Mouse (Mus musculus) ES-E14 (cell line): ENCODE data around the gene Gata2. TPM values are rescaled to one million over a fixed set of nuclear protein-coding genes. Genes with fewer than 3 reads are reported as not detected.

Source experiments
- DNase-seq: peaks from one replicate; pipeline ENCODE4 v3.0.0-alpha.2; 2013; ENCODE audit warnings: low read depth, low spot score
- H3K27ac ChIP-seq: 2 replicates; pipeline ENCODE4 v1.5.1; 2012; ENCODE audit warnings: low read depth, mild to moderate bottlenecking, low read length, moderate library complexity, mixed read lengths; ENCODE audit not compliant: poor library complexity, insufficient read depth, severe bottlenecking
- H3K36me3 ChIP-seq: 2 replicates; pipeline ENCODE4 v1.6.1; 2012; ENCODE audit warnings: mild to moderate bottlenecking, low read length, moderate library complexity, mixed read lengths; ENCODE audit not compliant: control insufficient read depth, poor library complexity, insufficient read depth, severe bottlenecking
- H3K4me1 ChIP-seq, 2 experiments: fragments of 150-350 bp in 1 of 2; sonication (generic) in 1 of 2; 2 replicates each; pipeline ENCODE4 v1.6.1; 2012; ENCODE audit warnings: low read length in 2 of 2, mild to moderate bottlenecking in 1 of 2, mixed read lengths in 1 of 2; ENCODE audit not compliant: control insufficient read depth in 2 of 2, insufficient read depth in 2 of 2, poor library complexity in 1 of 2
- H3K4me3 ChIP-seq, 2 experiments: fragments of 150-350 bp in 1 of 2; sonication (generic) in 1 of 2; 2 replicates each; pipeline ENCODE4 v1.5.1; 2012; ENCODE audit warnings: low read length in 2 of 2, low read depth in 1 of 2, mild to moderate bottlenecking in 1 of 2, mixed read lengths in 1 of 2; ENCODE audit not compliant: insufficient read depth in 1 of 2, poor library complexity in 1 of 2, severe bottlenecking in 1 of 2
- H3K9ac ChIP-seq: 2 replicates; pipeline ENCODE4 v1.6.1; 2012; ENCODE audit warnings: low read depth, mild to moderate bottlenecking, low read length, mixed read lengths; ENCODE audit not compliant: poor library complexity, insufficient read depth, severe bottlenecking
- H3K9me3 ChIP-seq: fragments of 150-350 bp; sonication (generic); 2 replicates; pipeline ENCODE4 v1.6.1; 2012; ENCODE audit warnings: low read depth, mild to moderate bottlenecking, low read length; ENCODE audit not compliant: control insufficient read depth, insufficient read depth
- CHD2 ChIP-seq: IDR thresholded peaks from 2 replicates; pipeline ENCODE4 v1.6.1; 2014; ENCODE audit warnings: mild to moderate bottlenecking, low read depth, low read length, inconsistent platforms
- HCFC1 ChIP-seq: IDR thresholded peaks from 2 replicates; pipeline ENCODE4 v1.6.1; 2012; ENCODE audit warnings: low read length, inconsistent platforms, borderline replicate concordance; ENCODE audit not compliant: insufficient read depth
- MAFK ChIP-seq: IDR thresholded peaks from 2 replicates; pipeline ENCODE4 v1.6.1; 2014; ENCODE audit warnings: mild to moderate bottlenecking, low read depth, low read length, inconsistent platforms; ENCODE audit not compliant: insufficient read depth
- ZC3H11A ChIP-seq: IDR thresholded peaks from 2 replicates; pipeline ENCODE4 v1.6.1; 2012; ENCODE audit warnings: low read depth, mild to moderate bottlenecking, inconsistent platforms, low read length, borderline replicate concordance
- ZNF384 ChIP-seq: IDR thresholded peaks from 2 replicates; pipeline ENCODE4 v1.6.1; 2012; ENCODE audit warnings: low read depth, low read length, inconsistent platforms
- in situ Hi-C, 2 experiments: fragments of 600-800 bp; cut with MboI; formaldehyde crosslinking; loops; one replicate each; pipeline ENCODE4 v1.15.1; 2025; ENCODE audit warnings: low sequenced_read_pairs in 2 of 2, inconsistent platforms in 1 of 2; ENCODE audit not compliant: unreplicated experiment in 2 of 2
- total RNA-seq: library from RNA; depleted of rRNA; stranded (reverse); fragments of 300-350 nt; gene quantifications from 2 replicates; pipeline ENCODE4 v1.2.3, GENCODE M21; 2012

Gene Gata2
- total RNA-seq, 1 experiment, result 5.4 TPM

- H3K9ac ChIP-seq, result peak overlapping the region; percentile 25; the same call in 1 of the 2 replicates
- in situ Hi-C loops, result loop anchor here in 1 of 2 experiments (10.0 kb wide), 1 partner anchor 315 kb away; no protein-coding TSS in a partner anchor
- H3K36me3 ChIP-seq, result no peaks in the 10 kb centered on the region
- peak; percentile 85 for DNase-seq
- H3K4me1 ChIP-seq, result peaks cover 0 to 8% of the 10 kb centered on the region in 2 experiments; a peak in 1 of 4 replicates
- TF ChIP-seq MAFK, result no peak
- TF ChIP-seq ZNF384, result no peak
- peak; percentile 87 for TF ChIP-seq ZC3H11A
- TF ChIP-seq HCFC1, result peak; percentile 66; the same call in 1 of the 2 replicates
- no peaks in the 10 kb centered on the region for H3K9me3 ChIP-seq
- H3K4me3 ChIP-seq, result peak overlapping the region; percentile 15 to 61
- no peak overlapping the region for H3K27ac ChIP-seq
These were observed 4.2 kb upstream of the Gata2 start for GRCm38 (mm10) chr6:88189312-88190042.

- no peak for DNase-seq
- Histone ChIP-seq H3K4me3 (peak overlapping the region; percentile 15 to 61), H3K27ac (no peak overlapping the region), H3K36me3 (no peaks in the 10 kb centered on the region), H3K9ac (peak overlapping the region; percentile 25; the same call in 1 of the 2 replicates), H3K4me1 (peaks cover 0 to 8% of the 10 kb centered on the region in 2 experiments; a peak in 1 of 4 replicates), H3K9me3 (no peaks in the 10 kb centered on the region)
- in situ Hi-C loops, result no loop called here
- TF ChIP-seq ZNF384 (peak; percentile 81), ZC3H11A (no peak), HCFC1 (no peak), MAFK (no peak), CHD2 (no peak)
These were observed 3.7 kb upstream of the Gata2 start for GRCm38 (mm10) chr6:88190043-88190309.

- 0 out of 2 replicates have a peak overlapping the region, but pooled peaks have one; percentile 25 for H3K9ac ChIP-seq
- H3K4me3 ChIP-seq, result peak overlapping the region; percentile 15 to 61; a peak in 3 of 4 replicates
- peaks cover 0 to 8% of the 10 kb centered on the region in 2 experiments; a peak in 1 of 4 replicates for H3K4me1 ChIP-seq
- no peak for TF ChIP-seq MAFK
- no peak for TF ChIP-seq ZNF384
- TF ChIP-seq CHD2, result no peak
- no peak for TF ChIP-seq ZC3H11A
- no peak for TF ChIP-seq HCFC1
- H3K9me3 ChIP-seq, result no peaks in the 10 kb centered on the region
- in situ Hi-C loops, result no loop called here
- DNase-seq, result no peak
- H3K36me3 ChIP-seq, result no peaks in the 10 kb centered on the region
- H3K27ac ChIP-seq, result no peak overlapping the region
These were observed 3.2 kb upstream of the Gata2 start for GRCm38 (mm10) chr6:88190310-88191023.

- peaks cover 0 to 8% of the 10 kb centered on the region in 2 experiments; a peak in 1 of 4 replicates for H3K4me1 ChIP-seq
- TF ChIP-seq MAFK, result no peak
- TF ChIP-seq CHD2, result no peak
- no peak for TF ChIP-seq HCFC1
- TF ChIP-seq ZNF384, result no peak
- no peak for TF ChIP-seq ZC3H11A
These were observed 2.7 kb upstream of the Gata2 start for GRCm38 (mm10) chr6:88191024-88191365.

More at GRCm38 (mm10) chr6:88191024-88191365, 2.7 kb upstream of the Gata2 start:
- in situ Hi-C loops, result no loop called here
- no peak overlapping the region for H3K9ac ChIP-seq
- no peaks in the 10 kb centered on the region for H3K9me3 ChIP-seq
- DNase-seq, result no peak
- no peaks in the 10 kb centered on the region for H3K36me3 ChIP-seq
- H3K27ac ChIP-seq, result no peak overlapping the region
- peak overlapping the region in 1 of 2 experiments; percentile 61; a peak in 1 of 4 replicates for H3K4me3 ChIP-seq
